Mouse (Mus musculus) heart, adult 2 months (tissue): Measurements from ENCODE around the gene P2rx3.

Experiments
- CTCF ChIP-seq: fragments of 200-600 bp; IDR thresholded peaks from 2 replicates; pipeline ENCODE4 v1.8.1; 2022; ENCODE audit warnings: antibody characterized with exemption, mild to moderate bottlenecking, moderate library complexity
- EP300 ChIP-seq: fragments of 200-500 bp; IDR thresholded peaks from 2 replicates; pipeline ENCODE4 v1.6.1; 2011; ENCODE audit warnings: low read depth, low read length, control low read depth; ENCODE audit not compliant: insufficient read depth
- POLR2A ChIP-seq: fragments of 200-500 bp; IDR thresholded peaks from 2 replicates; pipeline ENCODE4 v1.6.1; 2011; ENCODE audit warnings: mild to moderate bottlenecking, low read depth, low read length, control low read depth; ENCODE audit not compliant: insufficient read depth

GRCm38 (mm10) chr2:84958588-84959264 is 78.5 kb downstream of the P2rx3 start:
- TF ChIP-seq CTCF: no peak
- peak; percentile 35; the same call in 1 of the 2 replicates for TF ChIP-seq POLR2A
- TF ChIP-seq EP300: no peak
